Mouse (Mus musculus) left cerebral cortex, postnatal 10 days (tissue): ENCODE data around the gene Uhrf1bp1. TPM values are rescaled to one million over a fixed set of nuclear protein-coding genes. Genes with fewer than 3 reads are reported as not detected.
A peak's percentile ranks its signal among the peaks of the same experiment; 100 is the strongest.
"Not testable (repeated sequence)": the region's sequence is repeated elsewhere in the genome, so short reads cannot be mapped to it uniquely, and the experiment has no call there.

Experiments used
- DNase-seq, 2 experiments: peaks; one replicate each; pipeline ENCODE4 v3.0.0; 2021 to 2022; ENCODE audit warnings: low spot score in 2 of 2, mixed read lengths in 1 of 2; ENCODE audit errors: extremely low spot score in 1 of 2
- intact Hi-C: fragments of 180-260 bp; cut with DNase I; formaldehyde crosslinking; loops from one replicate; pipeline ENCODE4 v1.15.1; 2025
- total RNA-seq, 2 experiments: library from RNA; stranded (reverse); gene quantifications; 2 replicates each; pipeline ENCODE4 v1.2.3; 2021

The Uhrf1bp1 gene
- total RNA-seq, 2 experiments from 2014 or later = 22.9 to 23.8 TPM

- intact Hi-C loops = no loop called here
- no peak for DNase-seq
Measured at GRCm38 (mm10) chr17:27830411-27830810, 25.8 kb upstream of the Uhrf1bp1 start.

- intact Hi-C loops, DNase-seq: not testable (repeated sequence)
Measured at GRCm38 (mm10) chr17:27837850-27838249, 18.4 kb upstream of the Uhrf1bp1 start, which contains the start of gene Snrpc. TSS of gene Snrpc (plus strand) at chr17:27838150.

DNA sequence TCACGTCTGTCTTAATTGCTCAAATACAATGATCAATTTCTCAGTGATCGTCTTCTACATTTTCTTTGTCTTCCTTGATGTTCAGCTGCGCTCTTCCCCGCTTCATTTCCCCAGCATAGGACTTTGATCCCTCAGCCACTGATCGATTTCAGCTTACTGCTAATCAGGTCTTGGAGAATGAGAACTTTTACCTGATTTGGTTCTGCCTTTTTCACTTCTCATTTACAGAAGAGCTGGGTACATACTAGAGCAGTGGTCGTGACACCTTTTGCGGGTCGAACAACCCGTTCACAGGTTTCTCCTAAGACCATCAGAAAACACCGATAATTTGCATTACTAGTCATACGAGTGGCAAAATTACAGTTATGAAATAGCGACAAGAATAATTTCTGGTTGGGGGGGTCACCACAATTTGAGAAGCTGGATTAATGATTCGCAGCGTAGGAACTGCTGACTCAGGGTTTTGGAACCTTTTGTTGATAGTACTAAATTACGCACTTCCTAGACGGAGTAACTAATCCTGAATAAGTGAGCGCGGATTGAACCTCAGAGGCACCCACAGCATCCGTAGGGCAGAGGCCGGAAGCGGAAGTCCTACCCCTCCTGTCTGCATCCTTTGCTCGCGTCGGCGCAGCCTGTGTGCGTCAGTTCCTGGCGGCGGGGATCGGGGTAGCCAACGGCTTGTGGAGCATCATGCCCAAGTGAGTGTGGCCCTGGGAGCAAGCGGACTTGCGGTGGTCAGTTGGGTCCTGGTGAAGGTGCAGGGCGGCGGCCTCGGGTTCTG is 16.6 kb upstream of the Uhrf1bp1 start:
- intact Hi-C loops = loop anchor here (5.0 kb wide), 1 partner anchor 68 kb away; the partner anchor contains the start of genes Anks1 and Taf11

DNA sequence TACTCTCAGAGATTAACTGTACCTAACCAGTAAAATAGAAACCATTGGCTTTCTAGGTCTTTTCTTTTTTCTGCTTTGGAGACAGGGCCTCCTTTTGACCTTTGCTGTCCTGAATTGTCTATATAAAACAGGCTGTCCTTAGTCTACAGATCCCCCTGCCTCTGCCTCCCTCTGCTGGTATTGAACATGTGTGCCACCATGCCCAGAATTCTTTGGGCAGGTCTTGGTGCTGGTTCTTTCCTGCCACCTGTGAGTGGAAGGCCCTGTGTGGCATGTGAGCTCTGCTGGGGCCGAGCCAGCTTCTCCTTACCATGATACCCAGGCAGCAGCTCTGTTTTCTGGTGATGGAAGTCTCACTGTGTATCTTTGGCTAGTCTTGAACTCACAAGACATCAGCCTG is 7.9 kb upstream of the Uhrf1bp1 start:
- intact Hi-C loops = no loop called here
- no peak for DNase-seq

More for the DNA sequence above, 16.6 kb upstream of the Uhrf1bp1 start:
- peak; percentile 95 to 96 for DNase-seq

GRCm38 (mm10) chr17:27851076-27851475 is 5.2 kb upstream of the Uhrf1bp1 start:
- intact Hi-C loops = no loop called here
- no peak for DNase-seq

DNA sequence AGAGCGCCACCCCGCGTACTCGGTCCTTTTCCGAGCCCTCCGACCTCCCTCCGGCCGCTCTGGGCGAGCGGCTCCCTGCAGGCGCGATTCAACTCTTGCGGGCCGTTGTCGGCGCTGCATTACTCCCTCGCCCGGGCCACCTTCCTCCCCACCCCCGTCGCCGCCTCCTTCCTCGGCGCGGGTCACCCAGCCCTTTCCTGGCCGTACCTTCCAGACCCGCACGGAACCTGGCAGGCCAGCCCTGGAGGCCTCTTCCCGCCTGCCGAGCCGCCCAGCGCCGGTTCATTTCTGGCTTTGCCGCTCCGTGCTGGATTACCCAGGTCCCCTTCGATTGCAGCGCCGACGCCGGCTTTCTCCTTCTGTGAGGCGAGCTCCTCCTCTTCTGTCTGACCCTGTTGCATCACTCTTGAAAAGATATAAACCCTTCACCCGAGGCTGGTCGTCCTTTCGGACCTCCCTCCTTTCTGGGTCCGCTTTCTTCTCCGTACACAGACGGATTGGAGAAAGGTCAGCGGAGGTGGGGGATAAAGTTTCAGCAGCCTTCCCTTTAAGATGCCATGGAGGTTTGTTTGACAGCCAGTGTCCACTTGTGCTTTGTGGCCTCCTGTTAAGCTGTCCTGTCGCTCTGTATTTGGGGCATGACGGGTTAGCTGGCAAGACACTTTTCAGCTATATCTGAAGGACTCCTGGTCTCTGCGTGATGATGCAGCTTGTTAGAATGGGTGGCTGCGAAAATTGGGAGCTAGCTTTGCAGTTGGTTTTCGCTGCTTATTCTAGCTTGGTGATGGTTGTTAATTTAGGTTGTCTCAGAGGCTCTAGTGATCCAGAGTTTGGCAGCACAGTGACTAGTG is 782 bp downstream of the Uhrf1bp1 start:
- peak; percentile 25 to 71 for DNase-seq
- intact Hi-C loops = no loop called here

DNA sequence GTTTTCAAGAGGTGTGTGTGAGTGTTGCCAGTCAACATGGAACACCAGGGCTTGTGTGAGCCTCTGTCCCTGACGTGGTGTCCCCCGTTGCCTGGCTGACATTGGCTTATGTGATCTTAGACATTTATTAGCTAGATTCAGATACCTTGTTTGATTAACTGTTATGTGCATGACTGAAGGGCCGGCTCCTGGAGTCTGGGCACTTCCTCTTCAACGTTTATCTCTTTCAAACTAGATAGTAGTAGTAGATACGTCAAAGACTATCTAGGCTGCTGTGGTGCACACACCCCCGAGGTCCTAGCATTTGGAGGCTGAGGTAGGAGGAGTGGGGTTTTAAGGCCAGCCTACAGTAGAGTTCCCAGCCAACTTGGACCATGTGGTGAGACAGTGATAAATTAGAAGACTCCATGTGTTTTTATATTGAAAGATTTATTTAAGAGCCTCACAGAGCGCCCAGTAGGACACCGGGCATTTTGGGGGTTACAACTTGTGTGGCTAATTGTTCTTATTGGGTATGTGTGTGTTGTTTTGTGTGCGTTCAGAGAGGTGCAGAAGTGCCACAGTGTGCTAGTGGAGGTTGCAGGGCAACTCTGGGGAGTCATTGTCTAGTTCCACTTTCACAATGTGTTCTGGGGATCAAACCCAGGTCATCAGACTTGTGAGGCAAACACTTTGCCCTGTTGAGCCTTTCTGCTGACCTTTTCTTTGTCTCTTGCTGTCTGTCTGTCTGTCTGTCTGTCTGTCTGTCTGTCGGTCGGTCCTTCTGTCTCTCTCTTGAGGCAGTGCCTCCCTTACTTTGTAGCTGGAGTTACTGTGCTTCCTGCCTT is 1.6 kb downstream of the Uhrf1bp1 start:
- intact Hi-C loops = no loop called here

DNA sequence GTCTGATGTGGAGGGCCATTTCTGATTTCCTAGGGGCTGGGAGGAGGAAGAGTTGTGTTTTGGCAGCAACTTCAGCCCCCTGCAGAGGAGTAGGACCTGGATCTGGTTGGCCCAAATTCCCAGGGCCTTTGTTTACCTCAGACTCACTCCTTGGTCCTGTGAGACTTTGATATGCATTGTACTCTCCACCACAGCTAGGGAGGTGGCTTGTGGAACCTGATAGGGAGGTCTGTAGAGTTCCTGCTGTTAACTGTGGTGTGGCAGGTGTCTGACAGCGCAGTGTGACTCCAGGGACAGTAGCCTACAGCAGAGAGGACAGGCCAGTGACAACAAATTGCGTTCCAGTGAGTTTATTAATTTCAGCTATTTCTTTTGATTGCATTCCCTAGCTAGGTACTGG is 2.9 kb downstream of the Uhrf1bp1 start:
- intact Hi-C loops = no loop called here
- DNase-seq = no peak

More for the DNA sequence above, 1.6 kb downstream of the Uhrf1bp1 start:
- DNase-seq = no peak

- no peak for DNase-seq
- intact Hi-C loops = no loop called here
Measured at GRCm38 (mm10) chr17:27865461-27865860, 9.2 kb downstream of the Uhrf1bp1 start.

DNA sequence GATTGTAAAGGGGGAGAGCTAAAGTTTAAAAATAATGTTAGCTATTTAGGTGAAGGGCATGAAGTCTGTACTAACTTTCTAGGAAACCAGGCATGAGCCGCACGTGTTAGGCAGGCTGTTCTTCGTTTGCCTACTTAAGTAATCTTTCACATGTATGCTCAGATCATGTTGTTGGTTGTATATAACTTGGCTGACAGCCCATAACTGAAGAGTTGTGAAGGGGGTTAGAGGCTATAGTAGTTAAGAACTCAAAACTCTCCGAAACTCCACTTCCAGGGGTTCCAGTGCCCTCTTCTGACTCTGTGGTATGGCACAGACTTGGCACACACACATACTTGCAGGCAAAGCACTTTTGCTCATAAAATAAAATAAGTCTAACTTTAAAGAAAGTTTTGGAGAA is 10.5 kb downstream of the Uhrf1bp1 start:
- DNase-seq = no peak
- intact Hi-C loops = no loop called here

- DNase-seq = peak in 1 of 2 experiments; percentile 42
- intact Hi-C loops = no loop called here
Measured at GRCm38 (mm10) chr17:27871851-27872250, 15.6 kb downstream of the Uhrf1bp1 start.

- intact Hi-C loops = no loop called here
- no peak for DNase-seq
Measured at GRCm38 (mm10) chr17:27873583-27873982, 17.3 kb downstream of the Uhrf1bp1 start.

GRCm38 (mm10) chr17:27874510-27874909 is 18.3 kb downstream of the Uhrf1bp1 start:
- no peak for DNase-seq
- intact Hi-C loops = no loop called here

DNA sequence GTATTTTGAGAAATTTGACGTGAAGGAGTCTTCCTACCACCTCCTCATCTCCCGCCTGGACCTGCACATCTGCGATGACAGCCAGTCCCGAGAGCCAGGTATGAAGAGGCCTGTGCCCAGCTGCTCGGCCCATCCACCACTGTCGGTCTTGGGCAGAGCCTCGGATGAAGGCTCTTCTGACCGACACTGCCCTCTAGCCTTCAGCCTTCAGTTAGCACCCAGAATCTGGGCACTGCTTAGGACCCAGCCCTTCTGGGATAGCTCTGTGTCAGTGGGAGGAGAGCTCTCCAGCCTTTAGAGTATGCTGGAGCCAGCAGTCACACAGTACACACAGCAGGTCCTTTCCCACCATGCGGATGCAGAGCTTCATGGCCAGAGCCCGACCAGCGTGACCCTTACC is 25.3 kb downstream of the Uhrf1bp1 start:
- intact Hi-C loops = no loop called here
- DNase-seq = no peak

- intact Hi-C loops = no loop called here
- DNase-seq = no peak
Measured at GRCm38 (mm10) chr17:27883129-27883528, 26.9 kb downstream of the Uhrf1bp1 start.

- intact Hi-C loops = no loop called here
- no peak for DNase-seq
Measured at GRCm38 (mm10) chr17:27883994-27884393, 27.8 kb downstream of the Uhrf1bp1 start.

- intact Hi-C loops = no loop called here
- no peak for DNase-seq
Measured at GRCm38 (mm10) chr17:27886499-27887210, 30.4 kb downstream of the Uhrf1bp1 start.

DNA sequence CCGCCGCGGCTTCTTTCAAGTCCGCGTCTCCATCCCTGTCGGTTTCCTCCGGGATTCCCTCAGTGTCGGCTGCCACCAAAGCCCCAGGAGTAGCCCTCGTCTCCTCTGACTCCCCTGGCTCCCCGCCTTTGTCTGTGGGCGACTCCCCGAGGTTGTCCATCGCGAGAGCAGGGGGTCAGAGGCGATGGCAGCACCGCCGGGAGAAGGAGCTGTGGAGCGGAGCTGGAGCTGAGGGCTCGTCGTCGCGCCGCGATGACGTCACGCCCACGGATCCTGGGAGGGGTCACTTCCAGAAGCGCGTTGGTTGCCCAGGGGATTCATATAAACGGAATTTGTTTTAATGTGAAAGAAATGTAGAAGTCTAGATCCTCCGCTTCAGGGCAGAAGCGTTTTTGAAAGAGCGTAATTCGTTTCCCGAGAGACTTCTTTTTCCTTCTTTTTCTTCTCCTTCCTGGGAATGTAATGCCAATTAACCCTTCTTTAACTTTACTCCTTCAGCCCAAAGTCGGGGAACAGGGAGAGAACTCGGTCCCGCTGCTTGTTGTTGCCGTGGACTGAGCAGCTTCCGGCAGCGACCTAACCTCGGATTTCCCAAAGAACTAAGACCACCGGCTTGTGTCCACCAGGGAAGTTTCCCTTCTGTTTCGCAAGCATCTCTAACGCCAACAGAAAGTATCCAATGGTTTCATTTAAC is 51.4 kb downstream of the Uhrf1bp1 start:
- intact Hi-C loops = loop anchor here (5.0 to 10.0 kb wide), 4 partner anchors 65 to 165 kb away; no protein-coding TSS in a partner anchor
- peak; percentile 92 to 96 for DNase-seq
